Mouse (Mus musculus) gastrocnemius, postnatal 36 days (tissue): Measurements from ENCODE around the gene Mrtfa. TPM values are rescaled to one million over a fixed set of nuclear protein-coding genes. Genes with fewer than 3 reads are reported as not detected.

ENCODE experiments used
- DNase-seq, 2 experiments: peaks; one replicate each; pipeline ENCODE4 v3.0.0; 2022
- intact Hi-C: fragments of 180-260 bp; cut with DNase I; formaldehyde crosslinking; loops from one replicate; pipeline ENCODE4 v1.15.1; 2025
- total RNA-seq, 2 experiments: library from RNA; stranded (reverse); gene quantifications; 2 replicates each; pipeline ENCODE4 v1.2.3; 2021

Gene Mrtfa
- total RNA-seq, 2 experiments from 2014 or later: 17.6 to 21.5 TPM

- intact Hi-C loops: loop anchor here (5.0 to 10.0 kb wide), 2 partner anchors 120 to 227 kb away; no protein-coding TSS in a partner anchor
- DNase-seq: no peak
Measured at GRCm38 (mm10) chr15:81077551-81077950, 113.0 kb downstream of the Mrtfa start.

- intact Hi-C loops: loop anchor here (10.0 kb wide), 1 partner anchor 230 kb away; no protein-coding TSS in a partner anchor
- no peak for DNase-seq
Measured at GRCm38 (mm10) chr15:81074543-81074942, 116.0 kb downstream of the Mrtfa start.

- intact Hi-C loops: loop anchor here (10.0 kb wide), 1 partner anchor 231 kb away; no protein-coding TSS in a partner anchor
- no peak for DNase-seq
Measured at GRCm38 (mm10) chr15:81073751-81074150, 116.8 kb downstream of the Mrtfa start.

- no peak for DNase-seq
- intact Hi-C loops: loop anchor here (10.0 kb wide), 1 partner anchor 232 kb away; no protein-coding TSS in a partner anchor
Measured at GRCm38 (mm10) chr15:81072748-81073147, 117.8 kb downstream of the Mrtfa start.

GRCm38 (mm10) chr15:81070470-81070869 lies 120.1 kb downstream of the Mrtfa start:
- intact Hi-C loops: loop anchor here (10.0 kb wide), 1 partner anchor 234 kb away; no protein-coding TSS in a partner anchor

GRCm38 (mm10) chr15:81068641-81069381 lies 121.7 kb downstream of the Mrtfa start:
- intact Hi-C loops: no loop called here
- no peak for DNase-seq

More at GRCm38 (mm10) chr15:81070470-81070869, 120.1 kb downstream of the Mrtfa start:
- no peak for DNase-seq

GRCm38 (mm10) chr15:81067761-81068160 lies 122.8 kb downstream of the Mrtfa start:
- DNase-seq: no peak
- intact Hi-C loops: no loop called here

- intact Hi-C loops: no loop called here
- peak in 1 of 2 experiments; percentile 52 for DNase-seq
Measured at GRCm38 (mm10) chr15:81066976-81067375, 123.6 kb downstream of the Mrtfa start.

GRCm38 (mm10) chr15:81064661-81065060 lies 125.9 kb downstream of the Mrtfa start:
- DNase-seq: no peak
- intact Hi-C loops: loop anchor here (1.0 kb wide), 1 partner anchor 37 kb away; no protein-coding TSS in a partner anchor

- intact Hi-C loops: loop anchor here (1.0 kb wide), 1 partner anchor 37 kb away; no protein-coding TSS in a partner anchor
- no peak for DNase-seq
Measured at GRCm38 (mm10) chr15:81064143-81064542, 126.4 kb downstream of the Mrtfa start.

- DNase-seq: peak in 1 of 2 experiments; percentile 28
- intact Hi-C loops: no loop called here
Measured at GRCm38 (mm10) chr15:81062616-81063015, 127.9 kb downstream of the Mrtfa start.

- intact Hi-C loops: no loop called here
- DNase-seq: peak; percentile 56
Measured at GRCm38 (mm10) chr15:81062175-81062588, 128.4 kb downstream of the Mrtfa start.

- intact Hi-C loops: no loop called here
- no peak for DNase-seq
Measured at GRCm38 (mm10) chr15:81060975-81061374, 129.6 kb downstream of the Mrtfa start.

GRCm38 (mm10) chr15:81057736-81058135 lies 132.8 kb downstream of the Mrtfa start:
- intact Hi-C loops: no loop called here
- DNase-seq: no peak

GRCm38 (mm10) chr15:81055488-81055887 lies 135.1 kb downstream of the Mrtfa start:
- no peak for DNase-seq
- intact Hi-C loops: no loop called here

GRCm38 (mm10) chr15:81052491-81052890 lies 138.1 kb downstream of the Mrtfa start:
- DNase-seq: no peak
- intact Hi-C loops: no loop called here

- intact Hi-C loops: loop anchor here (1.0 kb wide), 1 partner anchor 23 kb away; no protein-coding TSS in a partner anchor
- no peak for DNase-seq
Measured at GRCm38 (mm10) chr15:81050488-81050887, 140.1 kb downstream of the Mrtfa start.

GRCm38 (mm10) chr15:81049401-81050053 lies 141.0 kb downstream of the Mrtfa start:
- DNase-seq: no peak
- intact Hi-C loops: loop anchor here (1.0 kb wide), 1 partner anchor 22 kb away; no protein-coding TSS in a partner anchor

- no peak for DNase-seq
- intact Hi-C loops: no loop called here
Measured at GRCm38 (mm10) chr15:81047497-81047896, 143.1 kb downstream of the Mrtfa start.

GRCm38 (mm10) chr15:81046061-81046460 lies 144.5 kb downstream of the Mrtfa start:
- intact Hi-C loops: no loop called here
- no peak for DNase-seq

GRCm38 (mm10) chr15:81045336-81045735 lies 145.2 kb downstream of the Mrtfa start:
- intact Hi-C loops: no loop called here
- DNase-seq: no peak
